Mouse (Mus musculus): Measurements from ENCODE around the gene Fzd9. TPM values are rescaled to one million over a fixed set of nuclear protein-coding genes. Genes with fewer than 3 reads are reported as not detected.

The Fzd9 gene
- polyA plus RNA-seq, 1 experiment from 2014 or later: 13.2 TPM

DNA sequence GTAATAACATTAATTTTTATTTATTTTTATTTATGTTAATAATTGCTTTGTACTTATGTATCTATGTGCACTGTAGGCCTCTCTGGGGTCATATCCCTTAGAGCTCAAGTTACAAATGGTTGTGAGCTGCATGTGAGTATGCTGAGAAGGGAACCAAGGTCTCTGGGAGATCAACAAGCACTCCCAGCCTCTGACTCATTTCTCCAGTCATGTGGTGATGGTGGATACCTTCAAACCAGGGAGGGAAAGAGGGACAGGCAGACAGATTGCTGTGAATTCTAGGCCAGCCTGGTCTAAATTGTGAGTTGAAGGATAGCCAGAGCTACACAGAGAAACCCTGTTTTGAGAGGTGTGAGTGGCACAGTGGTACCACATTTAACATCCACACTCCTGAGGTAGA is 30.1 kb downstream of the Fzd9 start:
- Histone ChIP-seq H3K9ac (no peak overlapping the region), H3K9me3 (no peaks in the 10 kb centered on the region), H3K4me1 (no peaks in the 10 kb centered on the region), H3K4me2 (replicated peaks) (no peak overlapping the region), H3K4me3 (no peak overlapping the region), H3K36me3 (peaks cover 89% of the 10 kb centered on the region), H3K27ac (no peak overlapping the region), H3K27me3 (no peaks in the 10 kb centered on the region)
- ATAC-seq (ENCODE audit: insufficient number of reproducible peaks, insufficient read depth, low FRiP score, low TSS enrichment): no peak

DNA sequence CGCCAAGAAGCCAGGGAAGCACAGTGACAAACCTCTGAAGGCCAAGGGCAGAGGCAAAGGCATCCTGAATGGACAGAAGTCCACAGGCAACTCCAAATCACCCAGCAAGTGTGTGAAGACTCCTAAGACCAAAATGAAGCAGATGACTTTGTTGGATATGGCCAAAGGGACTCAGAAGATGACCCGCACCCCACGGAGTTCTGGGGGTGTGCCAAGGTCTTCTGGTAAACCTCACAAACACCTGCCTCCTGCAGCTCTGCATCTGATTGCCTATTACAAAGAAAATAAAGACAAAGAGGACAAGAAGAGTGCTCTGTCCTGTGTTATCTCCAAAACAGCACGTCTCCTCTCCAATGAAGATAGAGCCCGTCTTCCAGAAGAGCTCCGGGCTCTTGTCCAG is 34.2 kb downstream of the Fzd9 start:
- no peak overlapping the region for H3K4me2 ChIP-seq (replicated peaks)
- no peaks in the 10 kb centered on the region for H3K27me3 ChIP-seq
- H3K9me3 ChIP-seq: no peaks in the 10 kb centered on the region
- H3K4me1 ChIP-seq: no peaks in the 10 kb centered on the region
- no peak overlapping the region for H3K27ac ChIP-seq
- 94% methylated on average over 6 of the region's 6 CpGs for WGBS
- ATAC-seq (ENCODE audit: insufficient number of reproducible peaks, insufficient read depth, low FRiP score, low TSS enrichment): no peak
- peaks cover 93% of the 10 kb centered on the region for H3K36me3 ChIP-seq
- no peak overlapping the region for H3K9ac ChIP-seq
- no peak overlapping the region for H3K4me3 ChIP-seq

DNA sequence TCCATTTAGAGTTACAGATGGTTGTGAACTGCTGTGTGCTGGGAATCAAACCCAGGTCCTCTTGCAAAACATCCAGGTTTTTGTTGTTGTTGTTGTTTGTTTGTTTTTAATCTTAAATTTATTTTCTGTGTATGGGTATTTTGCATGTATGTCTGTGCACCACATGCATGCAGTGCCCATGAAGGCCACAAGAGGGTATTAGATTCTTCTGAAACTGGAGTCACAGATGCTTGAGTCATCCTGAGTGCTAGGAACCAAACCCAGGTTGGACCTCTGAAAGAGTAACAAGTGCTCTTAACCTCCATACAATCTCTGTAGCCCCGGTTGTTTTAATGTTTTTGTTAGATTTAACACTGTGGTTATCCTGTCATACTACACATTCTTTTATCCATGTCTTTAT is 42.8 kb downstream of the Fzd9 start:
- Histone ChIP-seq H3K9ac (no peak overlapping the region), H3K36me3 (peaks cover 88% of the 10 kb centered on the region), H3K4me3 (no peak overlapping the region), H3K4me2 (replicated peaks) (no peak overlapping the region), H3K27me3 (no peaks in the 10 kb centered on the region), H3K4me1 (no peaks in the 10 kb centered on the region), H3K9me3 (no peaks in the 10 kb centered on the region), H3K27ac (no peak overlapping the region)
- no peak for ATAC-seq (ENCODE audit: insufficient number of reproducible peaks, insufficient read depth, low FRiP score, low TSS enrichment)
- WGBS: 94% methylated on average over 1 of the region's 1 CpGs

DNA sequence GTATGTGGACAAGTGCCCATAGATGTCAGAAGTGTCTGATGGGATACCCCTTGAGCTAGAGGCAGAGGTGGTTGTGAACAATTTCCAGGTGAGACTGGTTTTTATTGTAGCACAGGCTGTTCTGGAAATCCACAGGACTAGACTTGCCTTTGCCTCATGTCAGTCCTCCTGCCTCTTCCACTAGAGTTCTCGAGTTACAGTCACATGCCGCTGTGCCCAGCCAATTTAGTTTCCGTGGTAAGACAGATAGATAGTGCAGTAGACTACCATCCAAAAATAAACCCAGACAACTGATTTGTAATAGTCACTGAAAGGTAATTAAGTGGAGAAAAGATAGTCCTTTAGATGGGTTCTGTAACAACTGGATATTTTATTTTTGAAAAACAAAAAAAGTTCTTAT is 48.3 kb downstream of the Fzd9 start:
- ATAC-seq (ENCODE audit: insufficient number of reproducible peaks, insufficient read depth, low FRiP score, low TSS enrichment): no peak
- Histone ChIP-seq H3K27ac (no peak overlapping the region), H3K9ac (no peak overlapping the region), H3K4me3 (no peak overlapping the region), H3K27me3 (no peaks in the 10 kb centered on the region), H3K4me2 (replicated peaks) (no peak overlapping the region), H3K9me3 (no peaks in the 10 kb centered on the region), H3K36me3 (peaks cover 80% of the 10 kb centered on the region), H3K4me1 (no peaks in the 10 kb centered on the region)
- 57% methylated on average over 3 of the region's 3 CpGs for WGBS

Small RNA genes within 50 kb of the gene (microRNA-seq; reads per million reads assigned to microRNA genes)
- not detected for gene Gm25315

Other genes starting within 250 kb of the Fzd9 start
- 49.8 and 51.9 TPM in 2 replicates for gene Abhd11, start 242.1 kb downstream of the Fzd9 start, polyA plus RNA-seq (2016; fragmentation: Nextera tagmentation; extraction: Ambion mirVana)
- gene Stx1a, start 227.7 kb downstream of the Fzd9 start, polyA plus RNA-seq (2016; fragmentation: Nextera tagmentation; extraction: Ambion mirVana): 20.4 and 20.7 TPM in 2 replicates
- 31.9 and 34.2 TPM in 2 replicates for gene Dnajc30, start 187.0 kb downstream of the Fzd9 start, polyA plus RNA-seq (2016; fragmentation: Nextera tagmentation; extraction: Ambion mirVana)
- gene Bud23, start 186.3 kb downstream of the Fzd9 start, polyA plus RNA-seq (2016; fragmentation: Nextera tagmentation; extraction: Ambion mirVana): 145 and 154 TPM in 2 replicates
- 26.4 and 27.2 TPM in 2 replicates for gene Vps37d, start 173.0 kb downstream of the Fzd9 start, polyA plus RNA-seq (2016; fragmentation: Nextera tagmentation; extraction: Ambion mirVana)
- gene Mlxipl, start 161.3 kb downstream of the Fzd9 start, polyA plus RNA-seq (2016; fragmentation: Nextera tagmentation; extraction: Ambion mirVana): 3.3 and 3.8 TPM in 2 replicates
- gene Tbl2, start 101.6 kb downstream of the Fzd9 start, polyA plus RNA-seq (2016; fragmentation: Nextera tagmentation; extraction: Ambion mirVana): 24.8 and 30.0 TPM in 2 replicates
- 47.5 and 47.7 TPM in 2 replicates for gene Bcl7b, start 82.9 kb downstream of the Fzd9 start, polyA plus RNA-seq (2016; fragmentation: Nextera tagmentation; extraction: Ambion mirVana)
- gene Baz1b, start 64.0 kb downstream of the Fzd9 start, polyA plus RNA-seq (2016; fragmentation: Nextera tagmentation; extraction: Ambion mirVana): 68.7 and 69.0 TPM in 2 replicates
- gene Fkbp6, start 98.8 kb upstream of the Fzd9 start, polyA plus RNA-seq (2016; fragmentation: Nextera tagmentation; extraction: Ambion mirVana): not detected in 2 replicates
- gene Trim50, start 102.1 kb upstream of the Fzd9 start, polyA plus RNA-seq (2016; fragmentation: Nextera tagmentation; extraction: Ambion mirVana): not detected in 2 replicates
- 39.7 and 41.6 TPM in 2 replicates for gene Nsun5, start 118.7 kb upstream of the Fzd9 start, polyA plus RNA-seq (2016; fragmentation: Nextera tagmentation; extraction: Ambion mirVana)
- gene Pom121, start 143.3 kb upstream of the Fzd9 start, polyA plus RNA-seq (2016; fragmentation: Nextera tagmentation; extraction: Ambion mirVana): 19.0 and 21.2 TPM in 2 replicates

Data from embryonic facial prominence, embryonic 12.5 days (tissue).